Mouse (Mus musculus) MEL (cell line): ENCODE measurements around the gene Map4. TPM values are rescaled to one million over a fixed set of nuclear protein-coding genes. Genes with fewer than 3 reads are reported as not detected.

Experiments used
- DNase-seq: peaks from one replicate; pipeline ENCODE4 v3.0.0; 2011; ENCODE audit warnings: low read depth, low spot score
- H3K27ac ChIP-seq: 2 replicates; pipeline ENCODE4 v1.5.1; 2012; ENCODE audit warnings: low read depth, mild to moderate bottlenecking, control low read depth, low read length, moderate library complexity; ENCODE audit not compliant: control insufficient read depth
- H3K27me3 ChIP-seq, 2 experiments: fragments of 150-350 bp in 1 of 2; sonication (generic) in 1 of 2; 2 replicates each; pipeline ENCODE4 v1.6.1; 2012; ENCODE audit warnings: low read length in 2 of 2, mild to moderate bottlenecking in 2 of 2, improper control_type of control experiment in 1 of 2, moderate library complexity in 1 of 2; ENCODE audit not compliant: insufficient read depth in 2 of 2, control insufficient read depth in 1 of 2
- H3K36me3 ChIP-seq, 2 experiments: 2 replicates each; pipeline ENCODE4 v1.6.1; 2012 to 2014; ENCODE audit warnings: low read length in 2 of 2, improper control_type of control experiment in 1 of 2, inconsistent platforms in 1 of 2, mild to moderate bottlenecking in 1 of 2; ENCODE audit not compliant: insufficient read depth in 2 of 2, control insufficient read depth in 1 of 2
- H3K4me1 ChIP-seq, 2 experiments: fragments of 150-350 bp in 1 of 2; sonication (generic) in 1 of 2; 2 replicates each; pipeline ENCODE4 v1.6.1; 2012; ENCODE audit warnings: low read length in 2 of 2, improper control_type of control experiment in 1 of 2, mild to moderate bottlenecking in 1 of 2; ENCODE audit not compliant: insufficient read depth in 2 of 2, control insufficient read depth in 1 of 2
- H3K4me3 ChIP-seq, 2 experiments: fragments of 150-350 bp in 1 of 2; sonication (generic) in 1 of 2; 2 replicates each; pipeline ENCODE4 v1.5.1; 2012; ENCODE audit warnings: low read depth in 2 of 2, low read length in 2 of 2, mild to moderate bottlenecking in 2 of 2, moderate library complexity in 2 of 2, control low read depth in 1 of 2, improper control_type of control experiment in 1 of 2; ENCODE audit not compliant: control insufficient read depth in 1 of 2, insufficient read depth in 1 of 2
- H3K79me2 ChIP-seq: 2 replicates; pipeline ENCODE4 v1.6.1; 2012; ENCODE audit warnings: mild to moderate bottlenecking, low read length, moderate library complexity; ENCODE audit not compliant: control insufficient read depth, poor library complexity, insufficient read depth
- H3K9ac ChIP-seq: 2 replicates; pipeline ENCODE4 v1.6.1; 2012; ENCODE audit warnings: low read depth, mild to moderate bottlenecking, control low read depth, low read length, moderate library complexity; ENCODE audit not compliant: control insufficient read depth, poor library complexity, severe bottlenecking
- H3K9me3 ChIP-seq: fragments of 150-350 bp; sonication (generic); replicated peaks from 2 replicates; pipeline ENCODE4 v1.6.1; 2012; ENCODE audit warnings: mild to moderate bottlenecking, low read length, improper control_type of control experiment, moderate library complexity; ENCODE audit not compliant: insufficient read depth
- CTCF ChIP-seq, 3 experiments: IDR thresholded peaks in 2 of 3; conservative IDR thresholded peaks in 1 of 3; 2 replicates each; pipeline ENCODE4 v1.5.1; 2011 to 2012; ENCODE audit warnings: low read length in 3 of 3, low read depth in 2 of 3, mild to moderate bottlenecking in 2 of 3, improper control_type of control experiment in 1 of 3, inconsistent platforms in 1 of 3, mixed read lengths in 1 of 3, moderate library complexity in 1 of 3; ENCODE audit not compliant: control insufficient read depth in 1 of 3, insufficient read depth in 1 of 3, poor library complexity in 1 of 3, severe bottlenecking in 1 of 3
- ELF1 ChIP-seq: IDR thresholded peaks from 2 replicates; pipeline ENCODE4 v1.6.1; 2014; ENCODE audit warnings: low read depth, mild to moderate bottlenecking, inconsistent platforms, low read length, improper control_type of control experiment, moderate library complexity
- ETS1 ChIP-seq: IDR thresholded peaks from 2 replicates; pipeline ENCODE4 v1.6.1; 2012; ENCODE audit warnings: low read depth, mild to moderate bottlenecking, inconsistent platforms, low read length, improper control_type of control experiment, moderate library complexity
- HCFC1 ChIP-seq: IDR thresholded peaks from 2 replicates; pipeline ENCODE4 v1.6.1; 2012; ENCODE audit warnings: low read depth, mild to moderate bottlenecking, inconsistent platforms, low read length, improper control_type of control experiment, moderate library complexity
- MAFK ChIP-seq: IDR thresholded peaks from 2 replicates; pipeline ENCODE4 v1.6.1; 2011; ENCODE audit warnings: low read depth, mild to moderate bottlenecking, low read length, improper control_type of control experiment, borderline replicate concordance
- MEF2A ChIP-seq: IDR thresholded peaks from 2 replicates; pipeline ENCODE4 v1.6.1; 2014; ENCODE audit warnings: low read depth, mild to moderate bottlenecking, inconsistent platforms, low read length, improper control_type of control experiment; ENCODE audit not compliant: poor library complexity, insufficient replicate concordance, severe bottlenecking; ENCODE audit errors: extremely low read depth
- MXI1 ChIP-seq: IDR thresholded peaks from 2 replicates; pipeline ENCODE4 v1.6.1; 2011; ENCODE audit warnings: mild to moderate bottlenecking, low read depth, low read length, improper control_type of control experiment
- NRF1 ChIP-seq: IDR thresholded peaks from 2 replicates; pipeline ENCODE4 v1.6.1; 2014; ENCODE audit warnings: low read depth, mild to moderate bottlenecking, inconsistent platforms, low read length, improper control_type of control experiment, moderate library complexity; ENCODE audit not compliant: poor library complexity, insufficient read depth, severe bottlenecking
- POLR2A ChIP-seq, 2 experiments: IDR thresholded peaks; 2 replicates each; pipeline ENCODE4 v1.6.1; 2011 to 2012; ENCODE audit warnings: low read length in 2 of 2, mild to moderate bottlenecking in 2 of 2, control low read depth in 1 of 2, improper control_type of control experiment in 1 of 2, low read depth in 1 of 2, moderate library complexity in 1 of 2; ENCODE audit not compliant: control insufficient read depth in 1 of 2, insufficient read depth in 1 of 2, poor library complexity in 1 of 2
- POLR2AphosphoS2 ChIP-seq: IDR thresholded peaks from 2 replicates; pipeline ENCODE4 v1.6.1; 2011; ENCODE audit warnings: low read length, improper control_type of control experiment
- RCOR1 ChIP-seq: IDR thresholded peaks from 2 replicates; pipeline ENCODE4 v1.6.1; 2012; ENCODE audit warnings: low read depth, mild to moderate bottlenecking, inconsistent platforms, low read length, improper control_type of control experiment
- SIN3A ChIP-seq: IDR thresholded peaks from 2 replicates; pipeline ENCODE4 v1.6.1; 2012; ENCODE audit warnings: low read length, improper control_type of control experiment, inconsistent platforms
- TAL1 ChIP-seq: IDR thresholded peaks from 2 replicates; pipeline ENCODE4 v1.6.1; 2012; ENCODE audit warnings: mild to moderate bottlenecking, inconsistent platforms, low read length, moderate library complexity, mixed read lengths
- TBP ChIP-seq: IDR thresholded peaks from 2 replicates; pipeline ENCODE4 v1.8.0; 2011; ENCODE audit warnings: low read depth, low read length, improper control_type of control experiment
- TCF12 ChIP-seq: IDR thresholded peaks from 2 replicates; pipeline ENCODE4 v1.6.1; 2014; ENCODE audit warnings: low read depth, mild to moderate bottlenecking, inconsistent platforms, low read length, improper control_type of control experiment, moderate library complexity
- UBTF ChIP-seq: IDR thresholded peaks from 2 replicates; pipeline ENCODE4 v1.6.1; 2012; ENCODE audit warnings: low read depth, mild to moderate bottlenecking, inconsistent platforms, low read length, improper control_type of control experiment, moderate library complexity, borderline replicate concordance; ENCODE audit not compliant: insufficient read depth
- USF1 ChIP-seq: IDR thresholded peaks from 2 replicates; pipeline ENCODE4 v1.6.1; 2014; ENCODE audit warnings: low read depth, mild to moderate bottlenecking, inconsistent platforms, low read length, improper control_type of control experiment, moderate library complexity
- ZKSCAN1 ChIP-seq: IDR thresholded peaks from 2 replicates; pipeline ENCODE4 v1.6.1; 2012; ENCODE audit warnings: low read depth, mild to moderate bottlenecking, inconsistent platforms, low read length, improper control_type of control experiment, moderate library complexity
- ZMIZ1 ChIP-seq: IDR thresholded peaks from 2 replicates; pipeline ENCODE4 v1.6.1; 2012; ENCODE audit warnings: low read depth, mild to moderate bottlenecking, inconsistent platforms, low read length, improper control_type of control experiment, moderate library complexity
- polyA plus RNA-seq, 2 experiments: library from polyadenylated mRNA; stranded (reverse) in 1 of 2; unstranded in 1 of 2; fragments of >175 nt in 1 of 2; fragments of >200 nt in 1 of 2; gene quantifications; 2 replicates each; pipeline versions ENCODE4 v1.2.1 to v1.2.4; 2012; ENCODE audit warnings: low replicate concordance in 2 of 2, low read depth in 1 of 2; ENCODE audit not compliant: insufficient read length in 2 of 2, insufficient read depth in 1 of 2, missing spikeins in 1 of 2
- total RNA-seq: library from RNA; depleted of rRNA; stranded (reverse); fragments of 300-350 nt; gene quantifications from 2 replicates; pipeline ENCODE4 v1.2.3, GENCODE M21; 2012; rRNA removed

Map4 gene
- total RNA-seq (14.5 and 20.7 TPM in 2 replicates), polyA plus RNA-seq (10 to 100 TPM in 1 of 2 experiments, not detected in 1; 47.8 TPM)

GRCm38 (mm10) chr9:109931257-109932171 lies at the start of gene Map4:
TSS of gene Map4 (plus strand) at chr9:109931460.
- H3K4me3 ChIP-seq, result peak within 1 kb of the TSS; percentile 68 to 93
- peak within 1 kb of the TSS; percentile 92 for H3K9ac ChIP-seq
- H3K79me2 ChIP-seq, result no peaks in the 10 kb centered on the region; the same call in 1 of the 2 replicates
- H3K27ac ChIP-seq, result peak within 1 kb of the TSS; percentile 95
- DNase-seq, result peak; percentile 97
- H3K9me3 ChIP-seq, result no peaks in the 10 kb centered on the region
- TF ChIP-seq SIN3A (no peak), NRF1 (peak; percentile 84), USF1 (peak; percentile 58), MXI1 (peak; percentile 57), CTCF (IDR thresholded peaks at IDR 0.05 in 2 of 3, conservative IDR thresholded peaks at IDR 0.05 in 1 of 3; ENCODE audit: control insufficient read depth in 1 of 3, insufficient read depth in 1 of 3, low read depth in 2 of 3, low read length in 3 of 3, poor library complexity in 1 of 3, severe bottlenecking in 1 of 3) (peak in 1 of 3 experiments; percentile 13; a peak in 1 of 6 replicates), MAFK (peak; percentile 1; the same call in 1 of the 2 replicates), MEF2A (no peak), TCF12 (0 out of 2 replicates have a peak, but pooled peaks have one; percentile 15), POLR2AphosphoS2 (no peak), ZMIZ1 (peak; percentile 33; the same call in 1 of the 2 replicates), RCOR1 (no peak), ETS1 (peak; percentile 33; the same call in 1 of the 2 replicates), HCFC1 (peak; percentile 60; the same call in 1 of the 2 replicates), ELF1 (peak; percentile 53; the same call in 1 of the 2 replicates), TBP (peak; percentile 99), POLR2A (IDR thresholded peaks at IDR 0.05; ENCODE audit: control insufficient read depth in 1 of 2, insufficient read depth in 1 of 2, low read depth in 1 of 2, low read length in 2 of 2, poor library complexity in 1 of 2) (peak; percentile 50 to 68; a peak in 2 of 4 replicates), UBTF (0 out of 2 replicates have a peak, but pooled peaks have one; percentile 53), TAL1 (no peak), ZKSCAN1 (no peak)
- H3K4me1 ChIP-seq, result peaks cover 0 to 7% of the 10 kb centered on the region in 2 experiments; a peak in 3 of 4 replicates
- H3K36me3 ChIP-seq, result peaks cover 0 to 12% of the 10 kb centered on the region in 2 experiments; a peak in 2 of 4 replicates
- H3K27me3 ChIP-seq, result no peaks in the 10 kb centered on the region
